Mouse (Mus musculus) lung, adult 2 months (tissue): ENCODE results near the gene Wtip.

Source experiments
- CTCF ChIP-seq: fragments of 200-500 bp; IDR thresholded peaks from 2 replicates; pipeline ENCODE4 v1.5.1; 2011; ENCODE audit warnings: mild to moderate bottlenecking, low read length, control low read depth; ENCODE audit not compliant: insufficient read depth
- POLR2A ChIP-seq: fragments of 200-500 bp; IDR thresholded peaks from 2 replicates; pipeline ENCODE4 v1.6.1; 2011; ENCODE audit warnings: low read depth, mild to moderate bottlenecking, control low read depth, low read length, borderline replicate concordance; ENCODE audit errors: extremely low read depth

- TF ChIP-seq POLR2A (no peak), CTCF (no peak)
These were observed 16.5 kb downstream of the Wtip start for GRCm38 (mm10) chr7:34116601-34117000.
